13 mouse cellular contexts compared by ENCODE assay signal in genomic region chr2:27715221-27715620, GRCm38 (mm10). TPM values are rescaled to one million over a fixed set of nuclear protein-coding genes. Genes with fewer than 3 reads are reported as not detected.
DNase-seq lines count a peak whose midpoint lies in the region; ATAC-seq lines count a peak whose summit lies in the region.
"Had no signal": no experiment of that assay in that cellular context is flagged by ENCODE, and none has a peak within 500 bp of the region (broad histone marks: within the 10 kb centered on the region; RNA-seq: fewer than 3 reads in every experiment).

No protein-coding gene starts in this region.

- peak overlapping the region; percentile 5; the same call in 1 of the 2 replicates for H3K27ac ChIP-seq in heart, embryonic 12.5 days (ENCODE audit: poor library complexity, severe bottlenecking)
- no peak overlapping the region for H3K27ac ChIP-seq in heart, embryonic 11.5 days (ENCODE audit: low read depth, low read length)
- 0 out of 2 replicates have a peak overlapping the region, but pooled peaks have one; percentile 18 for H3K27ac ChIP-seq in liver, embryonic 12.5 days
- no peak overlapping the region for H3K27ac ChIP-seq in liver, embryonic 11.5 days (ENCODE audit: low read depth, low read length)
- 0 out of 2 replicates have a peak overlapping the region, but pooled peaks have one; percentile 9 for H3K27ac ChIP-seq in liver, embryonic 13.5 days
- H3K27ac ChIP-seq in midbrain, embryonic 11.5 days (ENCODE audit: low read depth, low read length), result no peak overlapping the region
- H3K27ac ChIP-seq: hindbrain, embryonic 15.5 days had no signal

- 59% methylated on average over 4 of the region's 4 CpGs for WGBS in heart, embryonic 12.5 days
- 69% methylated on average over 4 of the region's 4 CpGs for WGBS in heart, embryonic 11.5 days (ENCODE audit: insufficient replicate concordance)
- WGBS in liver, embryonic 12.5 days (ENCODE audit: insufficient replicate concordance), result 46% methylated on average over 4 of the region's 4 CpGs
- WGBS in liver, embryonic 11.5 days, result 60% methylated on average over 4 of the region's 4 CpGs
- 42% methylated on average over 4 of the region's 4 CpGs for WGBS in liver, embryonic 13.5 days (ENCODE audit: insufficient replicate concordance)
- 76% methylated on average over 4 of the region's 4 CpGs for WGBS in midbrain, embryonic 11.5 days

- H3K4me3 ChIP-seq in heart, embryonic 12.5 days, result no peak overlapping the region
- no peak overlapping the region for H3K4me3 ChIP-seq in heart, embryonic 11.5 days (ENCODE audit: low read depth, low read length)
- H3K4me3 ChIP-seq in liver, embryonic 12.5 days, result no peak overlapping the region
- no peak overlapping the region for H3K4me3 ChIP-seq in liver, embryonic 11.5 days (ENCODE audit: low read depth, low read length)
- H3K4me3 ChIP-seq in liver, embryonic 13.5 days (replicated peaks), result no peak overlapping the region
- H3K4me3 ChIP-seq in midbrain, embryonic 11.5 days (ENCODE audit: low read depth, low read length), result no peak overlapping the region
- H3K4me3 ChIP-seq: erythroblast, embryonic 14.5 days; hindbrain, embryonic 15.5 days had no signal

- no peaks in the 10 kb centered on the region for H3K27me3 ChIP-seq in heart, embryonic 12.5 days (replicated peaks)
- H3K27me3 ChIP-seq in heart, embryonic 11.5 days (ENCODE audit: control insufficient read depth, insufficient read depth, low read length), result no peaks in the 10 kb centered on the region
- H3K27me3 ChIP-seq in liver, embryonic 12.5 days (replicated peaks), result no peaks in the 10 kb centered on the region
- no peaks in the 10 kb centered on the region for H3K27me3 ChIP-seq in liver, embryonic 11.5 days (replicated peaks; ENCODE audit: control insufficient read depth, insufficient read depth, low read length)
- no peaks in the 10 kb centered on the region for H3K27me3 ChIP-seq in liver, embryonic 13.5 days
- no peaks in the 10 kb centered on the region for H3K27me3 ChIP-seq in midbrain, embryonic 11.5 days (ENCODE audit: control insufficient read depth, insufficient read depth, low read length)
- H3K27me3 ChIP-seq: hindbrain, embryonic 15.5 days had no signal

- H3K9ac ChIP-seq in heart, embryonic 12.5 days, result no peak overlapping the region
- H3K9ac ChIP-seq in heart, embryonic 11.5 days (ENCODE audit: low read depth, low read length), result no peak overlapping the region
- H3K9ac ChIP-seq in liver, embryonic 12.5 days, result no peak overlapping the region
- no peak overlapping the region for H3K9ac ChIP-seq in liver, embryonic 11.5 days (ENCODE audit: low read depth, low read length)
- H3K9ac ChIP-seq in liver, embryonic 13.5 days, result no peak overlapping the region
- H3K9ac ChIP-seq in midbrain, embryonic 11.5 days (ENCODE audit: low read length), result no peak overlapping the region
- H3K9ac ChIP-seq: hindbrain, embryonic 15.5 days had no signal

- no peak overlapping the region for H3K4me2 ChIP-seq in heart, embryonic 12.5 days
- H3K4me2 ChIP-seq in heart, embryonic 11.5 days, result no peak overlapping the region
- no peak overlapping the region for H3K4me2 ChIP-seq in liver, embryonic 12.5 days
- H3K4me2 ChIP-seq in liver, embryonic 11.5 days, result no peak overlapping the region
- no peak overlapping the region for H3K4me2 ChIP-seq in liver, embryonic 13.5 days
- H3K4me2 ChIP-seq in midbrain, embryonic 11.5 days, result no peak overlapping the region
- H3K4me2 ChIP-seq: hindbrain, embryonic 15.5 days had no signal

- H3K9me3 ChIP-seq in heart, embryonic 12.5 days (replicated peaks), result no peaks in the 10 kb centered on the region
- H3K9me3 ChIP-seq in heart, embryonic 11.5 days (replicated peaks; ENCODE audit: control insufficient read depth, low read length), result no peaks in the 10 kb centered on the region
- no peaks in the 10 kb centered on the region for H3K9me3 ChIP-seq in liver, embryonic 12.5 days (replicated peaks)
- H3K9me3 ChIP-seq in liver, embryonic 11.5 days (ENCODE audit: control insufficient read depth, low read length), result no peaks in the 10 kb centered on the region
- no peaks in the 10 kb centered on the region for H3K9me3 ChIP-seq in liver, embryonic 13.5 days (replicated peaks)
- H3K9me3 ChIP-seq in midbrain, embryonic 11.5 days (ENCODE audit: control insufficient read depth, low read length), result no peaks in the 10 kb centered on the region
- H3K9me3 ChIP-seq: G1E; hindbrain, embryonic 15.5 days had no signal

- H3K36me3 ChIP-seq in heart, embryonic 12.5 days, result no peaks in the 10 kb centered on the region
- no peaks in the 10 kb centered on the region for H3K36me3 ChIP-seq in heart, embryonic 11.5 days (ENCODE audit: control insufficient read depth, insufficient read depth, low read length)
- no peaks in the 10 kb centered on the region for H3K36me3 ChIP-seq in liver, embryonic 12.5 days
- no peaks in the 10 kb centered on the region for H3K36me3 ChIP-seq in liver, embryonic 11.5 days (ENCODE audit: control insufficient read depth, insufficient read depth, low read length)
- no peaks in the 10 kb centered on the region; the same call in 1 of the 2 replicates for H3K36me3 ChIP-seq in liver, embryonic 13.5 days
- H3K36me3 ChIP-seq in midbrain, embryonic 11.5 days (ENCODE audit: control insufficient read depth, insufficient read depth, low read length), result no peaks in the 10 kb centered on the region
- H3K36me3 ChIP-seq: G1E; hindbrain, embryonic 15.5 days had no signal

- no peak for ATAC-seq in heart, embryonic 12.5 days (ENCODE audit: insufficient number of reproducible peaks, low FRiP score)
- ATAC-seq in heart, embryonic 11.5 days (replicated peaks; ENCODE audit: insufficient number of reproducible peaks, low FRiP score, low TSS enrichment), result no peak
- no peak for ATAC-seq in liver, embryonic 12.5 days
- no peak for ATAC-seq in liver, embryonic 11.5 days (replicated peaks; ENCODE audit: low FRiP score)
- no peak for ATAC-seq in liver, embryonic 13.5 days (ENCODE audit: low read depth)
- peak; percentile 31 for ATAC-seq in megakaryocyte, adult 5-6 weeks (ENCODE audit: poor library complexity, severe bottlenecking)
- no peak for ATAC-seq in midbrain, embryonic 11.5 days (ENCODE audit: low FRiP score)

- no peak for DNase-seq in liver, embryonic 11.5 days (ENCODE audit: low spot score)
- no peak for DNase-seq in liver, embryonic 13.5 days
- DNase-seq in frontal cortex, postnatal 10 days (ENCODE audit: low spot score in 2 of 2), result no peak
- no peak for DNase-seq in midbrain, embryonic 11.5 days (ENCODE audit: low spot score, missing footprints)
- DNase-seq: cerebellum, adult 11-12 months; kidney, postnatal 25 days had no signal

- H3K4me1 ChIP-seq in heart, embryonic 12.5 days (replicated peaks), result peaks cover 100% of the 10 kb centered on the region
- H3K4me1 ChIP-seq in heart, embryonic 11.5 days (ENCODE audit: control insufficient read depth, insufficient read depth, low read length), result peaks cover 90% of the 10 kb centered on the region
- peaks cover 100% of the 10 kb centered on the region for H3K4me1 ChIP-seq in liver, embryonic 12.5 days
- H3K4me1 ChIP-seq in liver, embryonic 11.5 days (replicated peaks; ENCODE audit: control insufficient read depth, insufficient read depth, low read length), result peaks cover 95% of the 10 kb centered on the region
- peaks cover 100% of the 10 kb centered on the region for H3K4me1 ChIP-seq in liver, embryonic 13.5 days (replicated peaks)
- H3K4me1 ChIP-seq in midbrain, embryonic 11.5 days (ENCODE audit: control insufficient read depth, insufficient read depth, low read length), result peaks cover 12% of the 10 kb centered on the region

RNA-seq across cellular contexts. Expression of gene Rxra, which starts 39.0 kb away (rescaled TPM):
- 7.8 and 8.6 TPM in 2 replicates for polyA plus RNA-seq in heart, embryonic 12.5 days (2016; fragmentation: Nextera tagmentation; extraction: Ambion mirVana)
- polyA plus RNA-seq in heart, embryonic 11.5 days (2014; fragmentation: Nextera tagmentation; extraction: Ambion mirVana), result 4.2 and 5.2 TPM in 2 replicates
- polyA plus RNA-seq in liver, embryonic 12.5 days (2016; fragmentation: Nextera tagmentation; extraction: Ambion mirVana), result 3.9 and 4.2 TPM in 2 replicates
- polyA plus RNA-seq in liver, embryonic 11.5 days (2014; fragmentation: Nextera tagmentation; extraction: Ambion mirVana), result 5.2 and 5.5 TPM in 2 replicates
- polyA plus RNA-seq in liver, embryonic 13.5 days (2015; fragmentation: Nextera tagmentation; extraction: Ambion mirVana), result 3.5 and 3.7 TPM in 2 replicates
- 15.4 and 16.1 TPM in 2 replicates for total RNA-seq in megakaryocyte, adult 5-6 weeks (2015)
- total RNA-seq in megakaryocyte, adult 5-6 weeks (2017), result 16.8 and 17.0 TPM in 2 replicates
- 6.7 and 6.9 TPM in 2 replicates for polyA plus RNA-seq in midbrain, embryonic 11.5 days (2014; fragmentation: Nextera tagmentation; extraction: Ambion mirVana)
- polyA plus RNA-seq: G1E had no signal

Comparison
In these comparisons a context has a peak if more than half of its experiments do, and no peak if none do; other contexts are left out.
1. H3K27ac ChIP-seq: peak in heart, embryonic 12.5 days (single experiment), liver, embryonic 12.5 days (single experiment) and liver, embryonic 13.5 days (single experiment); none in heart, embryonic 11.5 days (single experiment), liver, embryonic 11.5 days (single experiment) and midbrain, embryonic 11.5 days (single experiment).